Mouse (Mus musculus) induced T-regulatory cell, adult 2 months (primary cell): ENCODE measurements around the gene Tecta.

Experiments
- DNase-seq: peaks from one replicate; pipeline ENCODE4 v3.0.0-alpha.2; 2012; ENCODE audit warnings: low read depth

Tecta gene

DNA sequence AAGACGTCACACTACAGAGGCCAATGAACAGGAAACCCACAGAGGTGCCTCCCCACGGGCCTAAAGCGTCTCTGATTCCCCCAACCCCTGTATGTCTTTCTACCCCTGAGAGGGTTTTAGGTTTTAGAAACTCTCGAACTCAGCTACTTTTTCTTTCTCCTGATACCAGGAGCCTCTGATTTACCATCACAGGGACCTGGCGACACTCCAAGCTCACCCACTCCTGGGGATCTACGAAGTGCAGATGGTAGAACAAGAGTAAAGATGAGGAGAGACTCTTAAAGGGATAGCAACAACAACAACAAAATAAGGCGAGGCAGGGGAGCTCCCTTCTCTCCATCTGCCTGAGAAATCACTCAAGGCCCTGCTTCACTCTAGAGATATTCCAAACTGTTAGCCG lies 12.7 kb downstream of the Tecta start:
- DNase-seq, result no peak

- no peak for DNase-seq
Observed at GRCm38 (mm10) chr9:42385656-42386055, 14.1 kb downstream of the Tecta start.

GRCm38 (mm10) chr9:42382628-42383347 lies 16.9 kb downstream of the Tecta start:
- no peak for DNase-seq

DNA sequence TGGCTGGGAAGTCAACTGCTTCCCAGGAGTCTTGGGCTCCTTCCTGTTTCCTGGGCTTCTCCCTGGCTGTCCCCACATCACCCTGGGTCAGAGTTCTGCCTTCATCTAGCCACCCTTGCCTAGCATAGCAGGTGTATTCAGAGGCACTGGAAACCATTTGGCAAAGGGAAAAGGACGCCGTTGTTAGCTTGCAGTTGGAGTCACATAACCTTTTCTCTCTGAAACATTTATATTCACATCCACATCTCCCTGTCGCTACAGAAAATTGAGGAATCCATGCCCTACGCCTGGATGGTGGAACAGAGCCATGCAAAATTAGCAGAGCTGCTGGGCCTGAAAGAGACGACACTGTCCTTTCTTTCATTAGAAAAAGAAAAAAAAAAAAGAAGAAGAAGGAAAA lies 17.7 kb downstream of the Tecta start:
- DNase-seq, result no peak

DNA sequence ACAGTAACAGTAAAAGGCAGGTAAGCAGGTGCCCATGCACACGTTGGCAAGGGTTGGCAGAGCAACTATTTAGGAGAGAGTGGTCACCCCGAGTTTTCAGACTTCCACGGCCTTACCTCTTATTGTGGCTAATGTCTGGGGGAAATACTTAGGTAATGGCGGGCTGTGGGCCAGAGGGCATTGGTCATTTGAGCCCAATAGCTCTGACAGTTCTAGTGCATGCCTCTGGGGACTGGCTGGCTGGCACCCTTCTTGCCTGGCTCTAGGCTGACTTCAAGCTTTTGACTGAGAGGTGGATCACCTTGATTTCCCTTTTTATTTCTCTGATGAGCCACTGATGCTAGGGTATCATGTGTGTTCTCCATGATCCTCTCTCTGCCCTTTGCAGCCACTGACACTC lies 21.7 kb downstream of the Tecta start:
- no peak for DNase-seq

- DNase-seq, result no peak
Observed at GRCm38 (mm10) chr9:42377656-42378055, 22.1 kb downstream of the Tecta start.

- no peak for DNase-seq
Observed at GRCm38 (mm10) chr9:42371670-42372368, 27.9 kb downstream of the Tecta start.

- DNase-seq, result no peak
Observed at GRCm38 (mm10) chr9:42357585-42357984, 42.1 kb downstream of the Tecta start.

DNA sequence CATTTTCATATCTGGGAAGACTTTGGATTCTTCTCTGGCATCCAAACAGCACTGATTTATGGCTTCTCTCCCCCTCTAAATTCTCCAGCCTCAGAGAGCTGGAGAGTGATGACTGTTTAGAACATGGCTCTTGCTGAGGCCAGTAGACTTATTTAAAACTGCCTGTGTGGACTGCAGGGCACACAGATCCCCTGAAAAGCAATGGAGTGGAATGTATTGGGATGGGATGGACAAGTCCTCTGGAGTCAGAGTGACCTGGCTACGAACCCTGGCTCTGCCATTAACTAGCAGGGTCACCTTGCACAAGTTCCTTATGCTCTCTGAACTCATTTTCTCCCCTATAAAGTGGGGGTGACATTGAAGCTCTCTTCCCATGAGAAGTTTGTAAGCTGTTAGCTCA lies 44.9 kb downstream of the Tecta start:
- no peak for DNase-seq

- DNase-seq, result no peak
Observed at GRCm38 (mm10) chr9:42349791-42350190, 49.9 kb downstream of the Tecta start.

- DNase-seq, result no peak
Observed at GRCm38 (mm10) chr9:42346297-42346696, 53.4 kb downstream of the Tecta start.

- no peak for DNase-seq
Observed at GRCm38 (mm10) chr9:42339151-42339550, 60.6 kb downstream of the Tecta start.

DNA sequence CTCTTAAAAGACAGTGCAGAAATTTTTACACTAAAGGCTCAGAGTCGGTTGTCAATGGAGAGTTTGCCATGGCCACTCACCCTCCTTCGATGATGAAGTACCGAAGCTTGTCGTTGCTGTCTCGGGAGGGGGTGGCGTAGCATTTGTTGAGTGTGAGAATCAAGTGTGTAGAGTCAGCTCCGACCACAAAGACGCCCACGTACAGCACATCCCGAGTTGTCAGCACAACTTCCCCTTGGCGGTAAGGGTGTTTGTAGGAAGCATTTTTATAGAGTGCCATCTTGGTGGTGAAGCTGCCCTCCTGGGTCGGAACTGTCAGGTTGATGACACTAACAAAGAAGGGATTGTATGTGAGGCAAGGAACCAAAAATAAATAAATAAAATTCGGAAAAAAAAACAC lies 62.7 kb downstream of the Tecta start:
- peak; percentile 7 for DNase-seq

GRCm38 (mm10) chr9:42336575-42336974 lies 63.2 kb downstream of the Tecta start:
- no peak for DNase-seq

DNA sequence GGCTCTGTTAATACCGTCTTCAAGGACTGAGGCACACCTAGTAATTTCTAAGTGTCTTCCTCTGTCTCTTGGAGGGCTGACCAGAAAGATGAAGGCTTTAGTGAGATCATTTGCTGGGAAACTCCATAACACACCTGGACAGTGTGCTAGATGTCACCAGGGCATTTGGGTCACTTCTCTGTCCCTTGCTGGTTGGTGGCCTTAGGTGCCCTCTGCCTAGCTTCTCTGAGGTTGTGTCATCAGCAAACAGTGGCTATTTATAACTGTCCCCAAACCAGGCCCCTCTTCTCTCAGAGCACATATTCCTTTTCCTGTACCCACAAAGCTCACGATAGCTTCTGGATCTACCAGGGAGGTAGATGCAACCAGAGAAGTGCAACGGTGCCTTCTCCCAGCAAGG lies 64.8 kb downstream of the Tecta start:
- no peak for DNase-seq

- DNase-seq, result no peak
Observed at GRCm38 (mm10) chr9:42332692-42333091, 67.0 kb downstream of the Tecta start.

GRCm38 (mm10) chr9:42331341-42331740 lies 68.4 kb downstream of the Tecta start:
- DNase-seq, result no peak

- DNase-seq, result no peak
Observed at GRCm38 (mm10) chr9:42329753-42330152, 70.0 kb downstream of the Tecta start.

DNA sequence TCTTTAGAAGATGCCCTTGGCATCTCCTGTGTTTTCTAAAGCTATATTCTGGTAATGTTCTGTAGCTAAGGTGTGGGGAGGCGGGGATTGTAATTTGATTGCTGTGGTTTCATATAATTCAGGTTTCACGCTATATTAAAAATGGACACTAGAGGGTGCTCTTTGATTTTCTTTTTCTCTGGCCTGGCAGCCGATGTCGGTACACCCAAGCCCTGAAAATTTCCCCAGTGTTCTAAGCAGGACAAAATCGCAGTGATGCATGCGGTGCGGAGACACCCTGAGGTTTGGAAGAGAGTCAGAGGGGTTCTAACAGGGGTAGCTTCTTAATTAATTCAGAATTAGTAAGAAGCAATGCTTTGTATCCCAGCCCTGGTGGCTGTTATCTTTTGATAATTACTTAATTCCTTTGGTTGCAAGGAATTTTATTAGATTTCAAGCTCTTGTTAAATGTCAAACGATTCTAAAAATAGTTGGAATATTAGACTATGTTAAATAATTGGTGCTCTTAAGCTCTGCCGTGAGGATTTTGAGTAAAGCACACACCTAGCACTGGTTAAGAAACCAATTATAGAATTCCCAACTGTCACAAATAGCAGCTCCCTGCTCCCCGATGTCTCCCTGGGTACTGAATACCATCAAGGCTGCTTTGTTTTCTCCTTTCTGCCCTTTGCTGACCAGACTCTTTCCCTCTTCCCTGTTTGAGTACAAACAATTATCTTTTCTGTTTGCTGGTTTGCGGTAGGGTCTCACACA lies 72.9 kb downstream of the Tecta start:
- peak; percentile 69 for DNase-seq

DNA sequence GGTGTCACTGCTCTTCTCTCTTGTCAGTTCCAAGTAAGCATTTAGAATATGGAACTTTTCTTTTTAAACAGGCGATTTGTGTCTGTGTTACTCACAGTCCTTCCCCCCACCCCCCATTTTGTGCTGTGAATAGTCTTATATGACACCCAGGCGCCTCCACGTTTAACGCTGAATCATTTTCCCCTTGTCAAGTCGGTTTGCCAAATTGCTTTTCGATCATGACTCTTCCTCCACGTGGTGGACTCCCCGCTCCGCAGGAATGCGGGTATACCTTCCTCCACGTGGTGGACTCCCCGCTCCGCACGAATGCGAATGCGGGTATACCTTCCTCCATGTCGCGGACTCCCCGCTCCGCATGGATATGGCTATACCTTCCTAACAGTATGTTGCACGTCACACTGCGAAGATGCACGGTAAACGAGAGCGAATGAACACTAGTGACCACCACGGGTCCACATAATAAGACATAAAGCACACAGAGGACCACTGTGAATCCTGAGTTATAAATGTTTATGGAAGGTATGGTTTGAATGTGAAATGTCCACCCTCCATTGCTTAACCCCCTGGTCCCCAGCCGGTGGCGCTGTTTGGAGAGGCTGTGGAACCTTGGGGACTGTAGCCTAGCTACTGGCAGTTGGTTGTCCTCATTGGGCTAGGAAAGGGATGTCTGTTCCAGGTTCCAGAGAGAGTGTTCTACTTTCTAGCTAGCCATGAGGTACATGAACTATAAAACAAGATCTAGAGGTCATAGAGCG lies 74.9 kb downstream of the Tecta start:
- DNase-seq, result no peak

- DNase-seq, result no peak
Observed at GRCm38 (mm10) chr9:42323238-42323637, 76.5 kb downstream of the Tecta start.

DNA sequence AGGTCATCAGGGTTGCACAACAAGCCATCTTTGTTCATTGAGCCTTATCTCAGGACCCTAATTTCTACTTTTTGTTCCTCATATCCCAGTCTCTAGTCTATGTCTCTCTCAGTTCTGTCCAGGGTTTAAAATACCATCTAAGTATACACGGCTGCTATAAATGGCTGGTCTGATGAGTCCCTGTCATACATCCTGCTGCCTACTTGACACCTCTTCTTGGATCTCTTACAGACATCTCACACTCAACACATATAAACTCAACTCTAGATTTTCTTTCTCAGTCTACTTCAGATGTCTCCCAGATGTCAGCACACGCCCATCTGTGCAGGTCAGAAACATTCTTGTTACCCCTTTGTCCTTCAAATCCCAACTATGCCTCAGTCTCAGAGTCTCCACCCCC lies 78.3 kb downstream of the Tecta start:
- no peak for DNase-seq
